9 mouse cellular contexts compared by ENCODE assay signal in the genomic region with DNA sequence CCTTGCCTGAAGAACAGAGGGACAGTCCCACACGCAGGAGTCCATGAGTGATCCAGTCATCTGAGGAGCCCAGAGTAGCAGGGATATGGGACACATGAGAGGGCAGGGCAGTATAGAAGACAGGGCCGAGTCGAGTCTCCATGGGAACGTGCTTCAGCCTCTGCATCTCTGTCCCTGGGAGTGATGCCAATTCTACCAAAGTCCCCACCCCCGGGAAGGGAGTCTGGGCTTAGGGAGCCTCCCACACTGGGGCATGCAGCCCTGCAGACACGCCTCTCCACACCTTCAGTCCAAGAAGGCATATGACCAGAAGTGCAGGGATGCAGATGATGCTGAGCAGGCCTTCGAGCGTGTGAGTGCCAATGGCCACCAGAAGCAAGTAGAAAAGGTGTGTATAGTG. TPM values are rescaled to one million over a fixed set of nuclear protein-coding genes. Genes with fewer than 3 reads are reported as not detected.
DNase-seq lines count a peak whose midpoint lies in the region; ATAC-seq lines count a peak whose summit lies in the region.
"Had no signal": no experiment of that assay in that cellular context is flagged by ENCODE, and none has a peak within 500 bp of the region (broad histone marks: within the 10 kb centered on the region; RNA-seq: fewer than 3 reads in every experiment).

No protein-coding gene starts in this region.

- WGBS in hindbrain, embryonic 14.5 days, result 56% methylated on average over 8 of the region's 8 CpGs
- 79% methylated on average over 8 of the region's 8 CpGs for WGBS in hindbrain, embryonic 10.5 days
- WGBS in neural tube, embryonic 13.5 days, result 59% methylated on average over 8 of the region's 8 CpGs
- WGBS in stomach, embryonic 16.5 days, result 41% methylated on average over 8 of the region's 8 CpGs

- H3K4me2 ChIP-seq in hindbrain, embryonic 14.5 days (replicated peaks), result no peak overlapping the region
- no peak overlapping the region for H3K4me2 ChIP-seq in neural tube, embryonic 13.5 days
- no peak overlapping the region for H3K4me2 ChIP-seq in stomach, embryonic 16.5 days (ENCODE audit: low read depth, low read length)

- H3K4me3 ChIP-seq in hindbrain, embryonic 14.5 days (replicated peaks; ENCODE audit: low read length), result no peak overlapping the region
- H3K4me3 ChIP-seq in hindbrain, embryonic 10.5 days, result no peak overlapping the region
- no peak overlapping the region for H3K4me3 ChIP-seq in neural tube, embryonic 13.5 days
- H3K4me3 ChIP-seq in stomach, embryonic 16.5 days (replicated peaks; ENCODE audit: low read length), result no peak overlapping the region

- no peak overlapping the region for H3K9ac ChIP-seq in hindbrain, embryonic 14.5 days
- no peak overlapping the region for H3K9ac ChIP-seq in neural tube, embryonic 13.5 days
- H3K9ac ChIP-seq in stomach, embryonic 16.5 days (ENCODE audit: low read length), result no peak overlapping the region
- H3K9ac ChIP-seq: liver, postnatal 0 days had no signal

- peak; percentile 49 for DNase-seq in adrenal gland, postnatal 14 days
- no peak for DNase-seq in adrenal gland, postnatal 25 days
- no peak for DNase-seq in hindbrain, embryonic 14.5 days (ENCODE audit: low spot score)
- no peak for DNase-seq in hindbrain, embryonic 10.5 days (ENCODE audit: low spot score)
- DNase-seq in neural tube, embryonic 10.5 days (ENCODE audit: extremely low spot score, low spot score), result no peak
- no peak for DNase-seq in right cerebral cortex, postnatal 4 days
- DNase-seq: liver, postnatal 0 days had no signal

- no peaks in the 10 kb centered on the region for H3K27me3 ChIP-seq in hindbrain, embryonic 14.5 days (ENCODE audit: control insufficient read depth, insufficient read depth, low read length)
- H3K27me3 ChIP-seq in hindbrain, embryonic 10.5 days (ENCODE audit: insufficient read depth, poor library complexity, severe bottlenecking), result peaks cover 10% of the 10 kb centered on the region; the same call in 1 of the 2 replicates
- no peaks in the 10 kb centered on the region for H3K27me3 ChIP-seq in neural tube, embryonic 13.5 days
- no peaks in the 10 kb centered on the region for H3K27me3 ChIP-seq in stomach, embryonic 16.5 days (ENCODE audit: control insufficient read depth, insufficient read depth, low read length)

- H3K9me3 ChIP-seq in hindbrain, embryonic 14.5 days (ENCODE audit: control insufficient read depth, low read length), result no peaks in the 10 kb centered on the region
- H3K9me3 ChIP-seq in hindbrain, embryonic 10.5 days, result no peaks in the 10 kb centered on the region
- no peaks in the 10 kb centered on the region for H3K9me3 ChIP-seq in neural tube, embryonic 13.5 days
- H3K9me3 ChIP-seq in stomach, embryonic 16.5 days (replicated peaks; ENCODE audit: control insufficient read depth, low read length), result no peaks in the 10 kb centered on the region

- H3K4me1 ChIP-seq in hindbrain, embryonic 14.5 days (replicated peaks; ENCODE audit: control insufficient read depth, insufficient read depth, low read length), result peaks cover 7% of the 10 kb centered on the region; the same call in 1 of the 2 replicates
- H3K4me1 ChIP-seq in hindbrain, embryonic 10.5 days (replicated peaks), result peaks cover 40% of the 10 kb centered on the region
- H3K4me1 ChIP-seq in neural tube, embryonic 13.5 days (replicated peaks), result peaks cover 31% of the 10 kb centered on the region
- H3K4me1 ChIP-seq in stomach, embryonic 16.5 days (ENCODE audit: control insufficient read depth, insufficient read depth, low read length), result peaks cover 10% of the 10 kb centered on the region

- peaks cover 4% of the 10 kb centered on the region for H3K36me3 ChIP-seq in hindbrain, embryonic 14.5 days (replicated peaks; ENCODE audit: control insufficient read depth, insufficient read depth)
- H3K36me3 ChIP-seq in hindbrain, embryonic 10.5 days, result peaks cover 16% of the 10 kb centered on the region
- H3K36me3 ChIP-seq in neural tube, embryonic 13.5 days, result peaks cover 5% of the 10 kb centered on the region
- H3K36me3 ChIP-seq in stomach, embryonic 16.5 days (ENCODE audit: control insufficient read depth, insufficient read depth, low read length), result no peaks in the 10 kb centered on the region

- ATAC-seq in hindbrain, embryonic 14.5 days (ENCODE audit: low FRiP score), result 0 out of 2 replicates have a peak, but pooled peaks have one; percentile 5
- ATAC-seq in neural tube, embryonic 13.5 days (ENCODE audit: low read depth), result 0 out of 2 replicates have a peak, but pooled peaks have one; percentile 8
- peak; percentile 54; the same call in 1 of the 2 replicates for ATAC-seq in stomach, embryonic 16.5 days (ENCODE audit: insufficient read depth, low FRiP score)
- ATAC-seq: liver, postnatal 0 days had no signal

- H3K27ac ChIP-seq in hindbrain, embryonic 14.5 days, result no peak overlapping the region
- no peak overlapping the region for H3K27ac ChIP-seq in hindbrain, embryonic 10.5 days
- H3K27ac ChIP-seq in neural tube, embryonic 13.5 days (replicated peaks), result no peak overlapping the region
- no peak overlapping the region for H3K27ac ChIP-seq in stomach, embryonic 16.5 days (ENCODE audit: low read length)

RNA-seq across cellular contexts. Expression of a gene that starts 33.2 kb away (rescaled TPM):
- 1.3 and 8.9 TPM in 2 replicates for total RNA-seq in adrenal gland, postnatal 14 days (2021)
- 0.76 and 0.90 TPM in 2 replicates for total RNA-seq in adrenal gland, postnatal 25 days (2021)
- 0.22 and 0.84 TPM in 2 replicates for polyA plus RNA-seq in hindbrain, embryonic 14.5 days (2014; fragmentation: Nextera tagmentation; extraction: Ambion mirVana)
- 0.78 and 0.82 TPM in 2 replicates for polyA plus RNA-seq in hindbrain, embryonic 10.5 days (2016; fragmentation: Nextera tagmentation; extraction: Ambion mirVana)
- 0.87 and 1.1 TPM in 2 replicates for polyA plus RNA-seq in neural tube, embryonic 13.5 days (2015; fragmentation: Nextera tagmentation; extraction: Ambion mirVana)
- polyA plus RNA-seq in stomach, embryonic 16.5 days (2015; fragmentation: Nextera tagmentation; extraction: Ambion mirVana), result 2.4 and 2.6 TPM in 2 replicates

RNA-seq across cellular contexts. Expression of a gene that starts 42.3 kb away (rescaled TPM):
- total RNA-seq in adrenal gland, postnatal 14 days (2021), result 121 and 122 TPM in 2 replicates
- 83.2 and 102 TPM in 2 replicates for total RNA-seq in adrenal gland, postnatal 25 days (2021)
- polyA plus RNA-seq in hindbrain, embryonic 14.5 days (2014; fragmentation: Nextera tagmentation; extraction: Ambion mirVana), result 605 and 634 TPM in 2 replicates
- 546 and 562 TPM in 2 replicates for polyA plus RNA-seq in hindbrain, embryonic 10.5 days (2016; fragmentation: Nextera tagmentation; extraction: Ambion mirVana)
- 602 and 606 TPM in 2 replicates for polyA plus RNA-seq in neural tube, embryonic 13.5 days (2015; fragmentation: Nextera tagmentation; extraction: Ambion mirVana)
- 399 and 420 TPM in 2 replicates for polyA plus RNA-seq in stomach, embryonic 16.5 days (2015; fragmentation: Nextera tagmentation; extraction: Ambion mirVana)
